Mouse (Mus musculus): Measurements from ENCODE around the gene Slx4.

Gene Slx4

GRCm38 (mm10) chr16:4003489-4004398 lies at the start of gene Slx4:
TSS of gene Slx4 (minus strand) at chr16:4003770.
- DNase-seq (ENCODE audit: low read depth, low spot score) = peak; percentile 98
- Histone ChIP-seq H3K27me3 (ENCODE audit: control insufficient read depth, insufficient read depth, low read length, poor library complexity, severe bottlenecking) (no peaks in the 10 kb centered on the region), H3K36me3 (ENCODE audit: control insufficient read depth, insufficient read depth, low read length, poor library complexity, severe bottlenecking) (peaks cover 2% of the 10 kb centered on the region)

GRCm38 (mm10) chr16:4052601-4053000 lies 49.0 kb upstream of the Slx4 start:
- Histone ChIP-seq H3K36me3 (ENCODE audit: control insufficient read depth, insufficient read depth, low read length, poor library complexity, severe bottlenecking) (peaks cover 22% of the 10 kb centered on the region), H3K27me3 (ENCODE audit: control insufficient read depth, insufficient read depth, low read length, poor library complexity, severe bottlenecking) (no peaks in the 10 kb centered on the region)
- DNase-seq (ENCODE audit: low read depth, low spot score) = no peak

GRCm38 (mm10) chr16:4045524-4045923 lies 42.0 kb upstream of the Slx4 start:
- Histone ChIP-seq H3K36me3 (ENCODE audit: control insufficient read depth, insufficient read depth, low read length, poor library complexity, severe bottlenecking) (peaks cover 19% of the 10 kb centered on the region), H3K27me3 (ENCODE audit: control insufficient read depth, insufficient read depth, low read length, poor library complexity, severe bottlenecking) (no peaks in the 10 kb centered on the region)
- no peak for DNase-seq (ENCODE audit: low read depth, low spot score)

- Histone ChIP-seq H3K27me3 (ENCODE audit: control insufficient read depth, insufficient read depth, low read length, poor library complexity, severe bottlenecking) (no peaks in the 10 kb centered on the region), H3K36me3 (ENCODE audit: control insufficient read depth, insufficient read depth, low read length, poor library complexity, severe bottlenecking) (peaks cover 19% of the 10 kb centered on the region)
- no peak for DNase-seq (ENCODE audit: low read depth, low spot score)
Measured at GRCm38 (mm10) chr16:4044093-4044492, 40.5 kb upstream of the Slx4 start.

GRCm38 (mm10) chr16:4041646-4042045 lies 38.1 kb upstream of the Slx4 start:
- no peaks in the 10 kb centered on the region for H3K27me3 ChIP-seq (ENCODE audit: control insufficient read depth, insufficient read depth, low read length, poor library complexity, severe bottlenecking)
- DNase-seq (ENCODE audit: low read depth, low spot score) = no peak
- peaks cover 10% of the 10 kb centered on the region for H3K36me3 ChIP-seq (ENCODE audit: control insufficient read depth, insufficient read depth, low read length, poor library complexity, severe bottlenecking)

GRCm38 (mm10) chr16:4040206-4040605 lies 36.6 kb upstream of the Slx4 start:
- Histone ChIP-seq H3K27me3 (ENCODE audit: control insufficient read depth, insufficient read depth, low read length, poor library complexity, severe bottlenecking) (no peaks in the 10 kb centered on the region), H3K36me3 (ENCODE audit: control insufficient read depth, insufficient read depth, low read length, poor library complexity, severe bottlenecking) (peaks cover 10% of the 10 kb centered on the region; the same call in 1 of the 2 replicates)
- DNase-seq (ENCODE audit: low read depth, low spot score) = no peak

GRCm38 (mm10) chr16:4037690-4038089 lies 34.1 kb upstream of the Slx4 start:
- H3K27me3 ChIP-seq (ENCODE audit: control insufficient read depth, insufficient read depth, low read length, poor library complexity, severe bottlenecking) = no peaks in the 10 kb centered on the region
- no peak for DNase-seq (ENCODE audit: low read depth, low spot score)
- H3K36me3 ChIP-seq (ENCODE audit: control insufficient read depth, insufficient read depth, low read length, poor library complexity, severe bottlenecking) = peaks cover 2% of the 10 kb centered on the region; the same call in 1 of the 2 replicates

GRCm38 (mm10) chr16:4036807-4037206 lies 33.2 kb upstream of the Slx4 start, which contains the start of gene Dnase1:
TSS of gene Dnase1 (plus strand) at chr16:4036942.
- Histone ChIP-seq H3K36me3 (ENCODE audit: control insufficient read depth, insufficient read depth, low read length, poor library complexity, severe bottlenecking) (peaks cover 2% of the 10 kb centered on the region; the same call in 1 of the 2 replicates), H3K27me3 (ENCODE audit: control insufficient read depth, insufficient read depth, low read length, poor library complexity, severe bottlenecking) (no peaks in the 10 kb centered on the region)
- no peak for DNase-seq (ENCODE audit: low read depth, low spot score)

GRCm38 (mm10) chr16:4035575-4035974 lies 32.0 kb upstream of the Slx4 start:
- peak; percentile 43 for DNase-seq (ENCODE audit: low read depth, low spot score)
- H3K36me3 ChIP-seq (ENCODE audit: control insufficient read depth, insufficient read depth, low read length, poor library complexity, severe bottlenecking) = peaks cover 2% of the 10 kb centered on the region; the same call in 1 of the 2 replicates

GRCm38 (mm10) chr16:4034476-4034875 lies 30.9 kb upstream of the Slx4 start:
- Histone ChIP-seq H3K27me3 (ENCODE audit: control insufficient read depth, insufficient read depth, low read length, poor library complexity, severe bottlenecking) (no peaks in the 10 kb centered on the region), H3K36me3 (ENCODE audit: control insufficient read depth, insufficient read depth, low read length, poor library complexity, severe bottlenecking) (peaks cover 2% of the 10 kb centered on the region; the same call in 1 of the 2 replicates)
- DNase-seq (ENCODE audit: low read depth, low spot score) = no peak

More at GRCm38 (mm10) chr16:4035575-4035974, 32.0 kb upstream of the Slx4 start:
- no peaks in the 10 kb centered on the region for H3K27me3 ChIP-seq (ENCODE audit: control insufficient read depth, insufficient read depth, low read length, poor library complexity, severe bottlenecking)

GRCm38 (mm10) chr16:4033971-4034370 lies 30.4 kb upstream of the Slx4 start:
- Histone ChIP-seq H3K27me3 (ENCODE audit: control insufficient read depth, insufficient read depth, low read length, poor library complexity, severe bottlenecking) (no peaks in the 10 kb centered on the region), H3K36me3 (ENCODE audit: control insufficient read depth, insufficient read depth, low read length, poor library complexity, severe bottlenecking) (no peaks in the 10 kb centered on the region)
- no peak for DNase-seq (ENCODE audit: low read depth, low spot score)

- H3K27me3 ChIP-seq (ENCODE audit: control insufficient read depth, insufficient read depth, low read length, poor library complexity, severe bottlenecking) = no peaks in the 10 kb centered on the region
- no peaks in the 10 kb centered on the region for H3K36me3 ChIP-seq (ENCODE audit: control insufficient read depth, insufficient read depth, low read length, poor library complexity, severe bottlenecking)
- no peak for DNase-seq (ENCODE audit: low read depth, low spot score)
Measured at GRCm38 (mm10) chr16:4032341-4032748, 28.8 kb upstream of the Slx4 start.

- H3K27me3 ChIP-seq (ENCODE audit: control insufficient read depth, insufficient read depth, low read length, poor library complexity, severe bottlenecking) = no peaks in the 10 kb centered on the region
- no peaks in the 10 kb centered on the region for H3K36me3 ChIP-seq (ENCODE audit: control insufficient read depth, insufficient read depth, low read length, poor library complexity, severe bottlenecking)
- DNase-seq (ENCODE audit: low read depth, low spot score) = no peak
Measured at GRCm38 (mm10) chr16:4031441-4032274, 28.1 kb upstream of the Slx4 start.

GRCm38 (mm10) chr16:4030501-4030900 lies 26.9 kb upstream of the Slx4 start:
- Histone ChIP-seq H3K36me3 (ENCODE audit: control insufficient read depth, insufficient read depth, low read length, poor library complexity, severe bottlenecking) (no peaks in the 10 kb centered on the region), H3K27me3 (ENCODE audit: control insufficient read depth, insufficient read depth, low read length, poor library complexity, severe bottlenecking) (no peaks in the 10 kb centered on the region)
- no peak for DNase-seq (ENCODE audit: low read depth, low spot score)
